Mouse (Mus musculus) hindbrain, embryonic 14.5 days (tissue): ENCODE measurements around the gene Epm2aip1. TPM values are rescaled to one million over a fixed set of nuclear protein-coding genes. Genes with fewer than 3 reads are reported as not detected.
A peak's percentile ranks its signal among the peaks of the same experiment; 100 is the strongest.

Source experiments
- ATAC-seq: fragments of 200-750 bp; cut with Nextera tagmentation; 2 replicates; pipeline ENCODE4 v1.8.0; 2017; ENCODE audit warnings: moderate number of reproducible peaks, mild to moderate bottlenecking, moderate TSS enrichment, moderate library complexity; ENCODE audit not compliant: low FRiP score
- DNase-seq: peaks from one replicate; pipeline ENCODE4 v3.0.0-alpha.2; 2015; ENCODE audit warnings: low spot score
- H3K27ac ChIP-seq: fragments of 300-500 bp; sonication (generic); 2 replicates; pipeline ENCODE4 v1.5.1; 2014; ENCODE audit warnings: mild to moderate bottlenecking, moderate library complexity
- H3K27me3 ChIP-seq: fragments of 300-500 bp; sonication (generic); 2 replicates; pipeline ENCODE4 v1.6.1; 2014; ENCODE audit warnings: mild to moderate bottlenecking, low read length, mixed read lengths; ENCODE audit not compliant: control insufficient read depth, insufficient read depth
- H3K36me3 ChIP-seq: fragments of 300-500 bp; sonication (generic); replicated peaks from 2 replicates; pipeline ENCODE4 v1.6.1; 2014; ENCODE audit not compliant: control insufficient read depth, insufficient read depth
- H3K4me1 ChIP-seq: fragments of 300-500 bp; sonication (generic); replicated peaks from 2 replicates; pipeline ENCODE4 v1.6.1; 2014; ENCODE audit warnings: antibody characterized with exemption, low read length, mixed read lengths; ENCODE audit not compliant: control insufficient read depth, insufficient read depth
- H3K4me2 ChIP-seq: fragments of 300-500 bp; sonication (generic); replicated peaks from 2 replicates; pipeline ENCODE4 v1.6.1; 2014; ENCODE audit warnings: mild to moderate bottlenecking, moderate library complexity
- H3K4me3 ChIP-seq: fragments of 300-500 bp; sonication (generic); replicated peaks from 2 replicates; pipeline ENCODE4 v1.5.1; 2014; ENCODE audit warnings: mild to moderate bottlenecking, low read length
- H3K9ac ChIP-seq: fragments of 300-500 bp; sonication (generic); 2 replicates; pipeline ENCODE4 v1.6.1; 2014
- H3K9me3 ChIP-seq: fragments of 300-500 bp; sonication (generic); 2 replicates; pipeline ENCODE4 v1.6.1; 2016; ENCODE audit warnings: low read length; ENCODE audit not compliant: control insufficient read depth
- WGBS: fragments of 180-500 bp; shearing (Covaris S2); extraction: QIAGEN DNeasy Blood & Tissue Kit; methylation state at CpG from one replicate; pipeline ENCODE4 v1.1.7; 2014; 5-methylcytosine and 5-hydroxymethylcytosine counted together
- polyA plus RNA-seq: library from polyadenylated mRNA; unstranded; fragments of >200 nt; fragmentation: Nextera tagmentation; extraction: Ambion mirVana; gene quantifications from 2 replicates; pipeline ENCODE4 v1.2.1, GENCODE M21; 2014

Epm2aip1 gene
- polyA plus RNA-seq, 1 experiment from 2014 or later = 81.3 TPM

- Histone ChIP-seq H3K9me3 (no peaks in the 10 kb centered on the region), H3K4me1 (no peaks in the 10 kb centered on the region), H3K36me3 (no peaks in the 10 kb centered on the region), H3K4me3 (no peak overlapping the region), H3K4me2 (no peak overlapping the region), H3K27me3 (no peaks in the 10 kb centered on the region), H3K9ac (no peak overlapping the region), H3K27ac (no peak overlapping the region)
- WGBS = 92% methylated on average over 6 of the region's 6 CpGs
- DNase-seq = no peak
- ATAC-seq = no peak
Observed at GRCm38 (mm10) chr9:111294911-111295310, 23.2 kb downstream of the Epm2aip1 start.

- 81% methylated on average over 2 of the region's 2 CpGs for WGBS
- Histone ChIP-seq H3K4me3 (no peak overlapping the region), H3K27ac (no peak overlapping the region), H3K4me2 (no peak overlapping the region), H3K9ac (no peak overlapping the region), H3K36me3 (no peaks in the 10 kb centered on the region), H3K27me3 (no peaks in the 10 kb centered on the region), H3K4me1 (no peaks in the 10 kb centered on the region), H3K9me3 (no peaks in the 10 kb centered on the region)
- no peak for DNase-seq
- no peak for ATAC-seq
Observed at GRCm38 (mm10) chr9:111295323-111295722, 23.6 kb downstream of the Epm2aip1 start.

- Histone ChIP-seq H3K9me3 (no peaks in the 10 kb centered on the region), H3K4me2 (no peak overlapping the region), H3K4me1 (no peaks in the 10 kb centered on the region), H3K27ac (no peak overlapping the region), H3K36me3 (no peaks in the 10 kb centered on the region), H3K4me3 (no peak overlapping the region), H3K9ac (no peak overlapping the region), H3K27me3 (no peaks in the 10 kb centered on the region)
- ATAC-seq (no peak), DNase-seq (no peak)
- WGBS = 77% methylated on average over 7 of the region's 7 CpGs
Observed at GRCm38 (mm10) chr9:111296433-111296832, 24.7 kb downstream of the Epm2aip1 start.

GRCm38 (mm10) chr9:111298606-111299005 lies 26.9 kb downstream of the Epm2aip1 start:
- WGBS = 78% methylated on average over 2 of the region's 2 CpGs

GRCm38 (mm10) chr9:111302196-111302831 lies 30.6 kb downstream of the Epm2aip1 start:
- 45% methylated on average over 12 of the region's 12 CpGs for WGBS
- DNase-seq (no peak), ATAC-seq (no peak)
- H3K27me3 ChIP-seq = no peaks in the 10 kb centered on the region
- no peaks in the 10 kb centered on the region for H3K36me3 ChIP-seq
- no peak overlapping the region for H3K4me3 ChIP-seq
- H3K4me1 ChIP-seq = no peaks in the 10 kb centered on the region; the same call in 1 of the 2 replicates
- H3K9me3 ChIP-seq = no peaks in the 10 kb centered on the region
- H3K9ac ChIP-seq = no peak overlapping the region
- no peak overlapping the region for H3K4me2 ChIP-seq
- no peak overlapping the region for H3K27ac ChIP-seq

More at GRCm38 (mm10) chr9:111298606-111299005, 26.9 kb downstream of the Epm2aip1 start:
- no peak overlapping the region for H3K4me2 ChIP-seq
- no peak overlapping the region for H3K4me3 ChIP-seq
- no peak for ATAC-seq
- DNase-seq = no peak
- H3K27me3 ChIP-seq = no peaks in the 10 kb centered on the region
- no peaks in the 10 kb centered on the region; the same call in 1 of the 2 replicates for H3K4me1 ChIP-seq
- no peaks in the 10 kb centered on the region for H3K36me3 ChIP-seq
- H3K9ac ChIP-seq = no peak overlapping the region
- no peak overlapping the region for H3K27ac ChIP-seq
- no peaks in the 10 kb centered on the region for H3K9me3 ChIP-seq

GRCm38 (mm10) chr9:111304036-111304435 lies 32.3 kb downstream of the Epm2aip1 start:
- no peaks in the 10 kb centered on the region; the same call in 1 of the 2 replicates for H3K4me1 ChIP-seq
- no peak overlapping the region for H3K27ac ChIP-seq
- no peaks in the 10 kb centered on the region for H3K9me3 ChIP-seq
- H3K9ac ChIP-seq = no peak overlapping the region
- no peak for ATAC-seq
- no peak overlapping the region for H3K4me3 ChIP-seq
- no peaks in the 10 kb centered on the region for H3K36me3 ChIP-seq
- no peak for DNase-seq
- no peak overlapping the region for H3K4me2 ChIP-seq
- 93% methylated on average over 6 of the region's 6 CpGs for WGBS
- peaks cover 6% of the 10 kb centered on the region; the same call in 1 of the 2 replicates for H3K27me3 ChIP-seq

- DNase-seq (no peak), ATAC-seq (no peak)
- Histone ChIP-seq H3K4me1 (no peaks in the 10 kb centered on the region; the same call in 1 of the 2 replicates), H3K4me3 (no peak overlapping the region), H3K27ac (no peak overlapping the region), H3K27me3 (peaks cover 26% of the 10 kb centered on the region), H3K36me3 (no peaks in the 10 kb centered on the region), H3K9ac (no peak overlapping the region), H3K9me3 (peaks cover 7% of the 10 kb centered on the region), H3K4me2 (no peak overlapping the region)
- WGBS = 88% methylated on average over 7 of the region's 7 CpGs
Observed at GRCm38 (mm10) chr9:111306142-111306541, 34.4 kb downstream of the Epm2aip1 start.

GRCm38 (mm10) chr9:111311031-111311842 lies 39.5 kb downstream of the Epm2aip1 start, which contains the start of gene Trank1:
Gene Trank1 (plus strand): TSS chr9:111311739.
- peaks cover 64% of the 10 kb centered on the region for H3K27me3 ChIP-seq
- 8% methylated on average over 72 of the region's 72 CpGs for WGBS

GRCm38 (mm10) chr9:111311843-111312441 lies 40.2 kb downstream of the Epm2aip1 start:
- no peak for DNase-seq
- Histone ChIP-seq H3K27me3 (peaks cover 64% of the 10 kb centered on the region), H3K36me3 (no peaks in the 10 kb centered on the region), H3K27ac (no peak overlapping the region), H3K9ac (peak overlapping the region; percentile 65), H3K4me2 (peak overlapping the region; percentile 93), H3K4me1 (0 out of 2 replicates have a peak, but pooled peaks cover 6% of the 10 kb centered on the region), H3K9me3 (peaks cover 17% of the 10 kb centered on the region), H3K4me3 (peak overlapping the region; percentile 62)
- under 1% methylated on average over 70 of the region's 98 CpGs for WGBS
- ATAC-seq = peak; percentile 64; the same call in 1 of the 2 replicates

More at GRCm38 (mm10) chr9:111311031-111311842, 39.5 kb downstream of the Epm2aip1 start, which contains the start of gene Trank1:
- Histone ChIP-seq H3K9me3 (peaks cover 17% of the 10 kb centered on the region), H3K36me3 (no peaks in the 10 kb centered on the region), H3K4me3 (peak within 1 kb of the TSS; percentile 62), H3K4me2 (peak within 1 kb of the TSS; percentile 93), H3K4me1 (0 out of 2 replicates have a peak, but pooled peaks cover 6% of the 10 kb centered on the region), H3K27ac (no peak within 1 kb of the TSS), H3K9ac (peak within 1 kb of the TSS; percentile 65)
- peak; percentile 27 for DNase-seq
- peak; percentile 60; the same call in 1 of the 2 replicates for ATAC-seq
